Mouse (Mus musculus) lung, adult 18-20 months (tissue): ENCODE data around the gene Tmem268.

Experiments used
- DNase-seq, 2 experiments: peaks; one replicate each; pipeline ENCODE4 v3.0.0; 2022; ENCODE audit warnings: mixed read lengths in 2 of 2

Gene Tmem268

GRCm38 (mm10) chr4:63604945-63605344 is 46.4 kb downstream of the Tmem268 start, which contains the start of gene Gm11213:
Gene Gm11213 (minus strand): TSS chr4:63605261.
- no peak for DNase-seq

GRCm38 (mm10) chr4:63605545-63605944 is 47.0 kb downstream of the Tmem268 start:
- DNase-seq: no peak

DNA sequence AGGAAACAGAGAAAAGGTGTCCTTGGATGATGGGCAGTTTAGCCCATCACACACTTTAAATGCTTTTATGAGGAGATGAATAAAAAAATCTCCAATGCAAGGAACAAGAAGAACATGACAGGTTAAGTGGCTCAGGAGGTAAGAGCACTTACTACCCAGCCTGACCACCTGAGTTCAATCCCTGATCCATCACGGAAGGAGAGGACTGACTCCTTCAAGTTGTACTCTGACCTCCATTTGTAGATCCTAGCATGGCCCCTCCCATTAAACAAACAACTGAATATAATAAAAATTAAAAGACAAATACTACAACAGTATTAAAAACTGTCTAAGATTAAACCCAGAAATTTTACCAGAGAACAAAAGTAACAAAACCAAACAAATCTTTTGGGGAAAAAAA is 47.4 kb downstream of the Tmem268 start:
- no peak for DNase-seq

- no peak for DNase-seq
Observed at GRCm38 (mm10) chr4:63608391-63608790, 49.8 kb downstream of the Tmem268 start.

GRCm38 (mm10) chr4:63621861-63622260 is 63.3 kb downstream of the Tmem268 start:
- no peak for DNase-seq

DNA sequence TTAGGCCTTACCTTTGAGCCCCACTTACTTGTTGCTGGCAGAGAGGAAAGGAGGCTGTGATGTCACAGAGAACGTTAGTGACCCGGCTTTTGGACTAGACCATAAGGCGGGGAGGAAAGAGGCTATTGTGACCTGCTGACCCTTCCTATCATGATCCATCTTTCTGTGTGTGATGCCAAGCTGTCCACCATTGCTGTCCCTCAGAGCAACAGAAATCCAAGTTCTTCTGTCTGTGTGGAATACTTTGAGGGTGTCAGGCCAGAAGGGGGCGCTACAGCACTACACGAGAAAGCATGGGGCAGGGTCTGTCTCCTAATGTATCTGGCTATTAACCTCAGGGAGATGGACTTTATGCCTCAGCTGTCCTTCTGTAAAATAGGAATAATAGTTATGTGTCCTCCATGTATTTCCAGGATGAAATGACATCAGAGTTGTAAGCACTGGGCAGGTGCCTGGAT is 63.8 kb downstream of the Tmem268 start, which contains the start of gene Tex48:
Gene Tex48 (minus strand): TSS at position 51 of the 458 bp plus-strand sequence.
- no peak for DNase-seq

DNA sequence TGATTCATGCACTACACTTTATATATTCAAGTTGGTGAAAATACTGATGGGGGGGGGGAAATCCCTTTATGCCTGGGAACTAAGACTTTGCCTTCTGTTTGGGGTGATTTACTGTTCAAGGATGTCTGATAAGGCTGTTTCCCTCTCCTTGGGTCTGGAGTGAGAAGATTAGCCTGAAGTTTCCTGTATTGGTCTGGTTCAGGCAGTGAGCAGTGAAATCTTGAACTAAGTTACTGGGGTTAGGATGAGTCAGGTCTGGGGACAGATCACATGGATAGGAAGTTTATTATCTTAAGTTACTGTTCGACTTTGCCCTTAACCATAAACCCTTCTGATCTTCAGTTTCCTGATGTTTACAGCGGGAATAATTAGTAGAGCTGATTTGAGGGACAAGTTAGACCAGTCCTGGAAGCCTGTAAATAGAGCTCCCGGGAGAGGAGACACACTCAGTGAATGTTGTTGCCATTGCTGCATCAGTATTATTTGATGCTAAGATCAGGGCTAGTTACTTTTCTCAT is 67.0 kb downstream of the Tmem268 start:
- DNase-seq: no peak

GRCm38 (mm10) chr4:63627111-63627510 is 68.5 kb downstream of the Tmem268 start:
- no peak for DNase-seq

DNA sequence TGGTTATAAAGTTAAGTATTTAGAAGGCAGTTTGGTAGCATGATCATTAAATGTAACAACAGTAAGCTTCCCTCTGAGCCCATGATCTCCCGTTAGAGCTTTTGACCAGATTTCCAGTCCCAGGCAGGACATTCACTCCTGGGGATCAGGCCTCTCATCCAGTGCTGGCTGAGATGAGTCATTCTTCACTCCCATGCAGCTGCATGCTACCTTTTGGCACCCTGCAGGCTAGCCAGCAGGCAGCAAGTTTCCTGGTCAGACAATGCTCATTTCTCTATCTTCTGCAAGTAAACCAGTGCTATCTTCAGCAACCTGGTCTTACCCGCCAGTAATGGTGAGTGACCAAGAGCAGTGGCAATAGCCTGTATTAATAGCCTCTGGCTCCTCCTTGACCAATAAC is 74.6 kb downstream of the Tmem268 start:
- no peak for DNase-seq
